Mouse (Mus musculus) liver, embryonic 13.5 days (tissue): ENCODE measurements around the gene Rbbp7. TPM values are rescaled to one million over a fixed set of nuclear protein-coding genes. Genes with fewer than 3 reads are reported as not detected.

Experiments
- polyA plus RNA-seq: library from polyadenylated mRNA; unstranded; fragments of >200 nt; fragmentation: Nextera tagmentation; extraction: Ambion mirVana; gene quantifications from 2 replicates; pipeline ENCODE4 v1.2.1, GENCODE M21; 2015

Gene Rbbp7
- polyA plus RNA-seq, 1 experiment from 2014 or later, result 265 TPM

Other genes starting within 250 kb of the Rbbp7 start
- 0.50 and 0.71 TPM in 2 replicates for gene Reps2, start 116.8 kb upstream of the Rbbp7 start, polyA plus RNA-seq
- 8.6 and 10.0 TPM in 2 replicates for gene Txlng, start 69.1 kb downstream of the Rbbp7 start, polyA plus RNA-seq
- 13.2 and 16.8 TPM in 2 replicates for gene Syap1, start 128.0 kb downstream of the Rbbp7 start, polyA plus RNA-seq
- gene Ctps2, start 140.8 kb downstream of the Rbbp7 start, polyA plus RNA-seq, result 45.8 and 53.1 TPM in 2 replicates
- 3.4 and 4.9 TPM in 2 replicates for gene S100g, start 204.2 kb downstream of the Rbbp7 start, polyA plus RNA-seq